Mouse (Mus musculus) spleen, embryonic (tissue): ENCODE data around the gene Gskip.

Source experiments
- CTCF ChIA-PET: fragments of 350-600 bp; sonication (Branson Sonifier 250); formaldehyde crosslinking; loops from one replicate; lab custom pipeline; 2022; lab: Charles Lee

The Gskip gene

DNA sequence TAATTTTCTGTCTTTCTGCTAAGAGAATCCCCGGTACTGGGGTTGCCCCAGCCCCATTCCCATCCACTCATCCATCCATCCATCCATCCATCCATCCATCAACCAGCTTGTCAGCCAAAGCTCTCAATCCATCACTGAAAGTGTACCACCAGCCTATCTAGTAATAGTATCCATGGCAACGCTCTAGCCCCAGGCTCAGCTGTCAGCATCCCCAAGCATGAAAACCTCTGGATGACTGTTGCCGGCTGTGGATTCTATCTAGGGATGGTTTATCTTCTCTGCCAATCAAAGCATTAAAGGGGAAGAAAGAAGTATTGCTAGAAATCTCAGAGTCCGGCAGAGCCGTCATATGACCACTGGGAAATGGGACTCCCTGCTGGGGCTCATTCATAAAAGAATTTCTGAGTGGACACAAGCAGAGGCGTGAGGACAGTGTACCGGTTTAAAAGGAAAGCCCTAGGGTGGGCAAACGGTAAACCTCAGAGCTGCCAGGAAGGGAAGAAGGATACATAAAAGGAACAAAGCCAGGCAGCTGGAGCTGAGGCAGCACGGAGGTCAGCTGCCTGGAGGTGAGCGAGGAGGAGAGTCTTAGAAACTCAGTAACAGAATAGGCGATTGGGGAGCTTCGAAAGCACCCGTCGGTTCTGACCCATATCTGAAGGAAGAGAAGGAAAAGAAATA lies 37.0 kb downstream of the Gskip start:
- CTCF ChIA-PET, result no interaction called here

- CTCF ChIA-PET, result no interaction called here
These were observed 38.0 kb downstream of the Gskip start for GRCm38 (mm10) chr12:105722657-105723056.

DNA sequence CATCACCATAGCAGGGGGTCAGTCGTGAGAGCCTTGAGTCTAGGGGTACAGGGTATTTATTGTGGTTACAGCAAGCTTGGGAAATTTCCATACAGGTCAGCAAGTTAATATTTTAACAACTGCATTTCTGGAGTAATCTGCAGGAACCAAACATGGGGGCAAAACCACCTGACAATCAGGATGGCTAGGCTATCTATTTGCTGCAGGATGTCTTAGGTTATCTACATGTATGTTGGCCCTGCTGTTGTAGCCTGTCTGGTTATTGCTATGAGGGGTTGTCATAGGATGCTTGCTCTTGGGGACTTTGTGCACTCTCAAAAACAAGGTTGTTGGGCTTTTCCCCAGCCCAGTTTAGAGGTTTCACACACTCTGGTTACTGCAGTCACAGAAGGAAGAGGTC lies 40.0 kb downstream of the Gskip start:
- CTCF ChIA-PET, result no interaction called here

- CTCF ChIA-PET, result no interaction called here
These were observed 41.1 kb downstream of the Gskip start for GRCm38 (mm10) chr12:105725736-105726135.

DNA sequence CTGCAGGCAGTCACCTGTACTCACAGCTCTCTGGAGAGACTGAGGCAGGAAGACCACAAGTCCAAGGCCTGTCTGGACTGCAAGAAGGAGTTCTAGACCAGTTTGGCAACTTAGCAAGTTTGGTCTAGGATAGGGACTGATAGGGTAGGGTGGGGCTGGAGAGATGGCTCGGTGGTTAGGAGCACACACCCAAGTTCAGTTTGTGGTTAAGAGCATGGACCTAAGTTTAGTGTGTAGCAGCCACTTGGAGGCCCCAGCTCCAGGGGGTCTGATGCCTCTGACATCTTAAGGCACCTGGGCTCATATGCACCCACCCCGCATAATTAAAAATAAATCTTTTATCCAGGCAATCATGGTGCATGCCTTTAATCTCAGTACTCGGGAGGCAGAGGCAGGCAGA lies 42.6 kb downstream of the Gskip start:
- CTCF ChIA-PET, result no interaction called here

GRCm38 (mm10) chr12:105727964-105728363 lies 43.3 kb downstream of the Gskip start:
- CTCF ChIA-PET, result no interaction called here

GRCm38 (mm10) chr12:105730851-105731460 lies 46.3 kb downstream of the Gskip start:
- CTCF ChIA-PET, result no interaction called here

GRCm38 (mm10) chr12:105733370-105734159 lies 48.9 kb downstream of the Gskip start:
- CTCF ChIA-PET, result no interaction called here

- CTCF ChIA-PET, result interaction anchor here (0.7 kb wide), 1 partner anchor 70 kb away, joined by 3 read pairs; no protein-coding TSS in a partner anchor
These were observed 50.7 kb downstream of the Gskip start for GRCm38 (mm10) chr12:105735226-105735888.

GRCm38 (mm10) chr12:105735889-105736251 lies 51.2 kb downstream of the Gskip start:
- CTCF ChIA-PET, result interaction anchor here (0.7 kb wide), 1 partner anchor 70 kb away, joined by 3 read pairs; no protein-coding TSS in a partner anchor

DNA sequence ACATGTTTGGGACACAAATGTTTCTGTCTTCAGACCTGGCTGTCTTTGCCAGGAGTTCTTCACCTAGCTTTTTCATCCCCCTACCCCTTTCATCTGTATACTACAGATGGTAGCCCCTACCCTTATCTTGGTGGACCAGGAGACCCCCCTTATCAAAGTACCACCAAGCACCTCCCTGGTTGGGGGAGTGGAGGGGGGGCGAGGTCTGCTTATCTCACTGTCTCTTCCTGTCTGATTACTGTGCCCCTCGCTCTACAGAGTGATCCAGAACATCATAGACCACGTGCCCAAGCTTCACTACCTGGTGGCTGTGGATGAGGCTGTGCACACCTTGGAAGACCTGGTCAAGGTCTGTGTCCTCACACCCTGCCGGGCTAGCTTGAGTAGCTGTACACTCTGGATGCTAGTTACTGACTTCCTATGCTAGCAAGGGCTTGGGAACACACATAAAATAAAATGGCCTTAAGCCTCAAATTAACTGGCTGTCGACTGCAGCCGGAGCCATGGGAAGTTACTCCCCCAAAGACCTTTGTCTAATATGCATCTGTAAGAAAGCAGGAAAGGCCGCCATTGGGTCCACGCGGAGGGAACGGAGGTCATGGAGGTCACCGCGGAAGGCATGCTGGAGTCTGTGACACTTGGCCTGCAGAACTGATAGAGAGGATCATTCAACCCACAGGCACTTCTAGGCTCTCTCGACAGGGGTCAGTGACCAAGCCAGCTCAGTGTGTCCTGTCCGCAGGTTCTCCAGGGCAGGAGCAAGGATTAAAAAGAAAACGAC lies 53.9 kb downstream of the Gskip start:
- CTCF ChIA-PET, result no interaction called here

- CTCF ChIA-PET, result no interaction called here
These were observed 55.0 kb downstream of the Gskip start for GRCm38 (mm10) chr12:105739656-105740055.

GRCm38 (mm10) chr12:105748114-105748513 lies 63.5 kb downstream of the Gskip start:
- CTCF ChIA-PET, result no interaction called here
